Mouse (Mus musculus): Measurements from ENCODE around the gene Nrxn1. TPM values are rescaled to one million over a fixed set of nuclear protein-coding genes. Genes with fewer than 3 reads are reported as not detected.

The Nrxn1 gene
- total and polyA plus RNA-seq, 3 experiments, result not detected

DNA sequence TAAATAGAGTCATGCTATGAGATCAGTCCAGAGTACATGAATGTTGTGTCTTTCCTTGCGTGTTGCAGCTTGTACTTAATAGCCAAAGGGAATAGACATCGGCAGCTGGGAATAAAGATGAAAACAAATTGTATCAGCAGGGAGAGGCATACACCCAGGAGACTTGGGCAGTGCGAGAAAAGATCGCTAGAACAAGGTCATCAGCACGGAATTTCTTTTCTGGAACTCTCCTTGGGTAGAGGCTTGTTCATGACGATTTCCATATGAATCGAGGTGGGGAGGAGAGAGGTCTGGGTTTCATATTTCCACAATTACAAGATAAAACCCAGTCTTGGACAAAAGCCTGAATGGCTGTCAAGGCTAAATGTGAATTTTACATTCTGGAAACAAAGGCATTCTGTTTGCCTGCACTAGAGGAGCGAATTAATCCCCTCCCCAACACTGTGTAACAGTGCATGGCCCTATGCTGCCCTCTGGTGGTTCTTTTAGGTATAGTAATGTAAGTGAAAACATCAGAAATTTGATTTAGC, 508.1 kb downstream of the Nrxn1 start (continued):
- TF ChIP-seq CTCF (conservative IDR thresholded peaks at IDR 0.05 in 1 of 2, IDR thresholded peaks at IDR 0.05 in 1 of 2; ENCODE audit: low read depth in 2 of 2, low read length in 2 of 2) (peak; percentile 25 to 61; a peak in 2 of 4 replicates), POLR2AphosphoS2 (IDR thresholded peaks at IDR 0.05; ENCODE audit: low read depth, low read length) (no peak), USF1 (IDR thresholded peaks at IDR 0.05; ENCODE audit: low read depth, low read length) (no peak), BHLHE40 (IDR thresholded peaks at IDR 0.05; ENCODE audit: low read depth, low read length) (no peak), CHD2 (IDR thresholded peaks at IDR 0.05; ENCODE audit: low read length) (no peak), PAX5 (IDR thresholded peaks at IDR 0.05; ENCODE audit: low read length) (no peak)

- H3K9me3 ChIP-seq (replicated peaks; ENCODE audit: low read length), result peaks cover 41% of the 10 kb centered on the region
- in situ Hi-C loops (cut with MboI; ENCODE audit: low pct_ligation_motif_present, low pct_unique_long_range_greater_than_20kb, low sequenced_read_pairs) (no loop called here), dilution Hi-C loops (cut with MboI; ENCODE audit: extremely low pct_ligation_motif_present, extremely low pct_unique_long_range_greater_than_20kb, low sequenced_read_pairs) (no loop called here)
- no peaks in the 10 kb centered on the region for H3K4me1 ChIP-seq (ENCODE audit: control insufficient read depth in 1 of 2, insufficient read depth in 2 of 2)
- H3K36me3 ChIP-seq (replicated peaks in 1 of 2; ENCODE audit: control insufficient read depth in 1 of 2, insufficient read depth in 1 of 2, low read length in 1 of 2), result no peaks in the 10 kb centered on the region
- no peak overlapping the region for H3K4me2 ChIP-seq (ENCODE audit: insufficient read depth, low read depth, poor library complexity, severe bottlenecking)
- no peak overlapping the region for H3K9ac ChIP-seq (ENCODE audit: insufficient read depth, low read depth)
- TF ChIP-seq CHD1 (IDR thresholded peaks at IDR 0.05; ENCODE audit: low read depth, low read length) (no peak), CTCF (conservative IDR thresholded peaks at IDR 0.05 in 1 of 2, IDR thresholded peaks at IDR 0.05 in 1 of 2; ENCODE audit: low read depth in 2 of 2, low read length in 2 of 2) (peak in 1 of 2 experiments; percentile 46; a peak in 2 of 4 replicates), RAD21 (IDR thresholded peaks at IDR 0.05; ENCODE audit: low read depth, low read length) (peak; percentile 4)
- H3K27ac ChIP-seq (ENCODE audit: insufficient read depth, low read depth), result no peak overlapping the region
- peak; percentile 1 for DNase-seq (ENCODE audit: extremely low read depth)
- H3K4me3 ChIP-seq (replicated peaks in 1 of 3; ENCODE audit: low read depth in 2 of 3, low read length in 2 of 3, poor library complexity in 1 of 3), result no peak overlapping the region
- H3K79me2 ChIP-seq (replicated peaks; ENCODE audit: control insufficient read depth, extremely low read depth, insufficient read depth, poor library complexity, severe bottlenecking), result no peaks in the 10 kb centered on the region
- H3K27me3 ChIP-seq (replicated peaks), result no peaks in the 10 kb centered on the region
These were observed 508.9 kb downstream of the Nrxn1 start for GRCm38 (mm10) chr17:90583826-90584534.

- H3K79me2 ChIP-seq (replicated peaks; ENCODE audit: control insufficient read depth, extremely low read depth, insufficient read depth, poor library complexity, severe bottlenecking), result no peaks in the 10 kb centered on the region
- H3K4me1 ChIP-seq (ENCODE audit: control insufficient read depth in 1 of 2, insufficient read depth in 2 of 2), result no peaks in the 10 kb centered on the region
- no peak overlapping the region for H3K4me2 ChIP-seq (ENCODE audit: insufficient read depth, low read depth, poor library complexity, severe bottlenecking)
- no peak overlapping the region for H3K9ac ChIP-seq (ENCODE audit: insufficient read depth, low read depth)
- H3K36me3 ChIP-seq (replicated peaks in 1 of 2; ENCODE audit: control insufficient read depth in 1 of 2, insufficient read depth in 1 of 2, low read length in 1 of 2), result no peaks in the 10 kb centered on the region
- H3K9me3 ChIP-seq (replicated peaks; ENCODE audit: low read length), result peaks cover 39% of the 10 kb centered on the region
- in situ Hi-C loops (cut with MboI; ENCODE audit: low pct_ligation_motif_present, low pct_unique_long_range_greater_than_20kb, low sequenced_read_pairs), result no loop called here
- H3K4me3 ChIP-seq (replicated peaks in 1 of 3; ENCODE audit: low read depth in 2 of 3, low read length in 2 of 3, poor library complexity in 1 of 3), result no peak overlapping the region
- TF ChIP-seq EP300 (IDR thresholded peaks at IDR 0.05; ENCODE audit: low read length), result no peak
- no peak for TF ChIP-seq ZNF384 (IDR thresholded peaks at IDR 0.05; ENCODE audit: low read depth, low read length)
- no peak for TF ChIP-seq ELF1 (IDR thresholded peaks at IDR 0.05; ENCODE audit: low read depth, low read length)
- no peak for TF ChIP-seq RCOR1 (conservative IDR thresholded peaks at IDR 0.05; ENCODE audit: low read depth, low read length)
- no peak for TF ChIP-seq NELFE (IDR thresholded peaks at IDR 0.05; ENCODE audit: low read depth, low read length)
- no peak for TF ChIP-seq HCFC1 (IDR thresholded peaks at IDR 0.05; ENCODE audit: low read depth, low read length)
- no peak for TF ChIP-seq PAX5 (IDR thresholded peaks at IDR 0.05; ENCODE audit: low read length)
- no peak for TF ChIP-seq POLR2A (IDR thresholded peaks at IDR 0.05; ENCODE audit: low read depth, low read length)
- TF ChIP-seq CTCF (conservative IDR thresholded peaks at IDR 0.05 in 1 of 2, IDR thresholded peaks at IDR 0.05 in 1 of 2; ENCODE audit: low read depth in 2 of 2, low read length in 2 of 2), result no peak
- no peak for TF ChIP-seq UBTF (IDR thresholded peaks at IDR 0.05; ENCODE audit: low read depth, low read length)
- no peak for TF ChIP-seq BHLHE40 (IDR thresholded peaks at IDR 0.05; ENCODE audit: low read depth, low read length)
- TF ChIP-seq USF2 (conservative IDR thresholded peaks at IDR 0.05; ENCODE audit: low read depth, low read length), result no peak
- no peaks in the 10 kb centered on the region for H3K27me3 ChIP-seq (replicated peaks)
- no peak for DNase-seq (ENCODE audit: extremely low read depth)
- dilution Hi-C loops (cut with MboI; ENCODE audit: extremely low pct_ligation_motif_present, extremely low pct_unique_long_range_greater_than_20kb, low sequenced_read_pairs), result no loop called here
- no peak overlapping the region for H3K27ac ChIP-seq (ENCODE audit: insufficient read depth, low read depth)
These were observed 509.7 kb downstream of the Nrxn1 start for GRCm38 (mm10) chr17:90583196-90583595.
